39 mouse cellular contexts compared by ENCODE assay signal in genomic region chr15:10410881-10411280, GRCm38 (mm10). TPM values are rescaled to one million over a fixed set of nuclear protein-coding genes. Genes with fewer than 3 reads are reported as not detected.
DNase-seq lines count a peak whose midpoint lies in the region.
"Had no signal": no experiment of that assay in that cellular context is flagged by ENCODE, and none has a peak within 500 bp of the region (broad histone marks: within the 10 kb centered on the region; RNA-seq: fewer than 3 reads in every experiment).

No protein-coding gene starts in this region.

- DNase-seq in frontal cortex, adult 2 months (ENCODE audit: extremely low spot score in 1 of 2, low spot score in 1 of 2), result peak; percentile 57 to 64
- no peak for DNase-seq in frontal cortex, postnatal 14 days (ENCODE audit: low spot score in 2 of 2)
- DNase-seq in left cerebral cortex, adult 11 months (ENCODE audit: low spot score), result peak; percentile 10
- DNase-seq in left cerebral cortex, postnatal 4 days, result no peak
- peak; percentile 82 for DNase-seq in brain, adult 2 months (ENCODE audit: low read depth, low spot score)
- peak; percentile 8 to 17 for DNase-seq in left cerebral cortex, postnatal 14 days (ENCODE audit: low spot score in 2 of 2)
- DNase-seq in adipocyte (ENCODE audit: low spot score), result no peak
- no peak for DNase-seq in lung, postnatal 14 days
- DNase-seq: adrenal gland, adult 2 months; adrenal gland, postnatal 14 days; B cell, adult 2 months; cerebellum, adult 11-12 months; cerebellum, adult 8-10 months; cerebellum, postnatal 10 days; cerebellum, postnatal 36 days; embryo, embryonic 11 days; gastrocnemius, postnatal 10 days; gastrocnemius, postnatal 36 days; heart, adult 2 months; heart, postnatal 14 days; heart, postnatal 4 days had no signal

- intact Hi-C loops in left cerebral cortex, postnatal 4 days (cut with DNase I), result no loop called here
- intact Hi-C loops in left cerebral cortex, postnatal 14 days (cut with DNase I), result no loop called here

RNA-seq across cellular contexts. Expression of gene Agxt2, which starts 52.5 kb away (rescaled TPM):
- polyA plus RNA-seq in frontal cortex, adult 2 months (2012; rRNA removed), result not detected in 2 replicates
- total RNA-seq in left cerebral cortex, postnatal 4 days (2021), result not detected
- not detected for total RNA-seq in left cerebral cortex, postnatal 14 days (2021)
- total RNA-seq: CH12.LX; gastrocnemius, adult 18-20 months; gastrocnemius, postnatal 10 days; gastrocnemius, postnatal 36 days; granulocyte monocyte progenitor cell, adult 5-6 weeks; heart, adult 2 months; heart, postnatal 14 days; heart, postnatal 4 days; hindbrain, postnatal 0 days had no signal
- polyA plus RNA-seq: brain, embryonic 14.5 days; cortical plate, adult 2 months; embryonic facial prominence, embryonic 10.5 days; embryonic facial prominence, embryonic 13.5 days; erythroblast, embryonic 14.5 days; forebrain, embryonic 13.5 days; forebrain, embryonic 16.5 days; G1E; heart, adult 2 months; heart, embryonic 13.5 days; heart, embryonic 16.5 days; hindbrain, embryonic 11.5 days; hindbrain, embryonic 14.5 days; hindbrain, postnatal 0 days; inflammation-experienced regulatory T-cells, adult 6 months; Patski had no signal

RNA-seq across cellular contexts. Expression of gene Dnajc21, which starts 59.4 kb away (rescaled TPM):
- 15.9 and 17.7 TPM in 2 replicates for polyA plus RNA-seq in frontal cortex, adult 2 months (2012; rRNA removed)
- 10 to 100 TPM; 15.4 to 20.9 TPM for total RNA-seq in left cerebral cortex, postnatal 4 days (2021)
- 10 to 100 TPM; 13.7 to 15.6 TPM for total RNA-seq in left cerebral cortex, postnatal 14 days (2021)

Comparison
In these comparisons a context has a peak if more than half of its experiments do, and no peak if none do; other contexts are left out.
1. DNase-seq: peak in frontal cortex, adult 2 months (2 of 2), left cerebral cortex, adult 11 months (single experiment), brain, adult 2 months (single experiment) and left cerebral cortex, postnatal 14 days (2 of 2); none in frontal cortex, postnatal 14 days (0 of 2), left cerebral cortex, postnatal 4 days (single experiment), adipocyte (single experiment) and lung, postnatal 14 days (single experiment).